Mouse (Mus musculus): ENCODE results near the gene Ptgis.

Ptgis gene

GRCm38 (mm10) chr2:167190076-167190399, 50.4 kb downstream of the Ptgis start, which contains the start of gene Kcnb1:
Gene Kcnb1, minus strand, starts transcription at chr2:167190155.
- peak; percentile 32 to 62 for DNase-seq (ENCODE audit: low spot score in 2 of 2)

- DNase-seq (ENCODE audit: low spot score in 2 of 2): no peak
These were observed 50.9 kb downstream of the Ptgis start for GRCm38 (mm10) chr2:167189291-167190075.

GRCm38 (mm10) chr2:167188315-167189207, 51.8 kb downstream of the Ptgis start:
- DNase-seq (ENCODE audit: low spot score in 2 of 2): peak; percentile 47 to 75

- no peak for DNase-seq (ENCODE audit: low spot score in 2 of 2)
These were observed 53.3 kb downstream of the Ptgis start for GRCm38 (mm10) chr2:167187119-167187518.

- DNase-seq (ENCODE audit: low spot score in 2 of 2): no peak
These were observed 53.9 kb downstream of the Ptgis start for GRCm38 (mm10) chr2:167186544-167186943.

- DNase-seq (ENCODE audit: low spot score in 2 of 2): no peak
These were observed 54.4 kb downstream of the Ptgis start for GRCm38 (mm10) chr2:167186003-167186402.

- DNase-seq (ENCODE audit: low spot score in 2 of 2): no peak
These were observed 55.0 kb downstream of the Ptgis start for GRCm38 (mm10) chr2:167185432-167185831.

- no peak for DNase-seq (ENCODE audit: low spot score in 2 of 2)
These were observed 58.6 kb downstream of the Ptgis start for GRCm38 (mm10) chr2:167181662-167182389.

GRCm38 (mm10) chr2:167181096-167181495, 59.3 kb downstream of the Ptgis start:
- no peak for DNase-seq (ENCODE audit: low spot score in 2 of 2)

- no peak for DNase-seq (ENCODE audit: low spot score in 2 of 2)
These were observed 61.1 kb downstream of the Ptgis start for GRCm38 (mm10) chr2:167179301-167179700.

GRCm38 (mm10) chr2:167177231-167177641, 63.2 kb downstream of the Ptgis start:
- DNase-seq (ENCODE audit: low spot score in 2 of 2): no peak

GRCm38 (mm10) chr2:167175284-167175683, 65.1 kb downstream of the Ptgis start:
- DNase-seq (ENCODE audit: low spot score in 2 of 2): no peak

- no peak for DNase-seq (ENCODE audit: low spot score in 2 of 2)
These were observed 67.1 kb downstream of the Ptgis start for GRCm38 (mm10) chr2:167173051-167173875.

GRCm38 (mm10) chr2:167167515-167168212, 72.7 kb downstream of the Ptgis start:
- peak in 1 of 2 experiments; percentile 23 for DNase-seq (ENCODE audit: low spot score in 2 of 2)

GRCm38 (mm10) chr2:167163600-167163999, 76.8 kb downstream of the Ptgis start:
- no peak for DNase-seq (ENCODE audit: low spot score in 2 of 2)

- DNase-seq (ENCODE audit: low spot score in 2 of 2): no peak
These were observed 77.3 kb downstream of the Ptgis start for GRCm38 (mm10) chr2:167163134-167163533.

GRCm38 (mm10) chr2:167162516-167163021, 77.8 kb downstream of the Ptgis start:
- no peak for DNase-seq (ENCODE audit: low spot score in 2 of 2)

- no peak for DNase-seq (ENCODE audit: low spot score in 2 of 2)
These were observed 80.7 kb downstream of the Ptgis start for GRCm38 (mm10) chr2:167159721-167160120.

- no peak for DNase-seq (ENCODE audit: low spot score in 2 of 2)
These were observed 81.6 kb downstream of the Ptgis start for GRCm38 (mm10) chr2:167158780-167159179.

GRCm38 (mm10) chr2:167156118-167156715, 84.2 kb downstream of the Ptgis start:
- no peak for DNase-seq (ENCODE audit: low spot score in 2 of 2)

Measured in spleen, postnatal 10 days (tissue).